Mouse (Mus musculus) CH12.LX (cell line): ENCODE data around the gene Lhfp.

Experiments
- KAT2A ChIP-seq: IDR thresholded peaks from 2 replicates; pipeline ENCODE4 v1.6.1; 2012; ENCODE audit warnings: low read length, improper control_type of control experiment, inconsistent platforms; ENCODE audit not compliant: insufficient replicate concordance
- USF1 ChIP-seq: IDR thresholded peaks from 2 replicates; pipeline ENCODE4 v1.6.1; 2014; ENCODE audit warnings: low read depth, mild to moderate bottlenecking, inconsistent platforms, low read length, improper control_type of control experiment

DNA sequence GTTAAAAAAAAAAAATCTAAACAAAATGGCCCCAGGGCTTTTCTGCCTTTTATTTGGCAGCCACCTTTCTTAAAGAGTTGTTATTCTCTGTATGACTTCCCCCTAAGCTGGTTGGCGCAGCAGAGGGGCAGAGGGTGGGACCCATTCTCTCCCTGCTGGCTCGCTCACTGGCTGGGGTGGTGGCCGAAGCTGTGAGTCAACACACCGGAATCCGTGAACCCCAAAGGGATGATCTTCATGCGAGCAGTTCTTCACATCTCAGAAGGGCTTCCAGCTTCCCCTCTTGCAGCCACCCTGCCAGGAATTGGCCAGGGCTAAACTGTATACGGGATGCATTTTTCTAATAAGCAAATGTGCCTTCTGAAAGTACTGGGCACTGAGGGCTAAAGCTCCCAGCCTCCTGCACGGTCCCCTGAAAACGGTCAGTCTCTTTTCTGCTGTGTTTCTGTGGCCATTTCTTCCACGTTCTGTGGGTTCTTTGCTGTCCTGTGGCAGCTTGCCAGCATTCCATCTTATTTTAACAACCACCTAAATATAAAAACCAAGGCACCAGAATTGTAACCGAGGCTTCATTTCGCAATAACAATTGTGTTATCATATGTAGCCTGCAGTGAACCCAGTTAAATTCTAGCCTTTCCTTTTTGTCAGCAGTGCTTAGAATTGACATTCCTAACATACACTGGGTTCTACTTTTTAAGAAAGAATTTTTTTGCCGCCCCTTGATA is 22.3 kb downstream of the Lhfp start:
- no peak for TF ChIP-seq KAT2A
- no peak for TF ChIP-seq USF1
